Mouse (Mus musculus): ENCODE measurements at regions not wholly inside any gene's neighbourhood (a gene's known extent, or its start where the extent isn't known, plus 50 kb on each side); places are given as distances from the start of the nearest gene placed in this dataset.

DNA sequence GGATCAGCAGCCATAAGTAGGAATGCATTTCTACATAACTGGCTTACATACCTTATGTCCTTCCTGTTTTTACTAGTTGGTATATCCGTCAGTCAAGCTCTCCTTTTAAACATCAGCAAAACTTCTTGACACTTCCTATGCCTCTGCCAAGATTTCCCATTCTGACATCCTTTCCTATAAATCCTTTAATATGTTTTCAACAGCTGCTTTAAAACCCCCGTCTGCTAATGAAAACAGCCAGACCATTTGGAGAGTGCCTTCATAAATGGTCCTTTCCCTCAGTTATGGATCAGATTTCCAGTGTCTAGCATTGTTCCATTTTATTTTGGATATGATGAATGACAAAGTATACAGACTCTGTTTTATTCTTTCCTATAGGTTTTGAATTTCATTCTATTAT, 270.7 kb upstream of the Rgmb start:
- no peak for DNase-seq

DNA sequence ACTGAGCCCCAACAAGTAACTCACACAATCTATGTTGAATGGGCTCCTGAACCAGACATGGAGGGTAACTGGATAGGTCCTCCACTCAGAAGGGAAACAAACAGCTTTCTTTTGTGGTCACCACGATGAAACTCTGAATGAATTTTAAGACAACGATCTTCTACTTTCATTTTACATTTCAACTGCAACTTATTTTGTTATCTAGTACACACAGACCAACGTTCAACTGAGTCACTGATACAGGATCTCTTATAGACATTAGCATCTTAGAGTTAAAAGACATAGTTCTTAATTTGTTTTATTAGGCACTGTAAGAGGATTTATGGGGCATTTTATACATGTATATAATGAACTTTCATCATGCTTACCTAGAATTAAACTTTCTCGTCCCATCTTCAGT, 262.1 kb upstream of the Rgmb start:
- DNase-seq = no peak

- no peak for DNase-seq
Observed at GRCm38 (mm10) chr17:16089619-16090280, 258.9 kb upstream of the Rgmb start.

DNA sequence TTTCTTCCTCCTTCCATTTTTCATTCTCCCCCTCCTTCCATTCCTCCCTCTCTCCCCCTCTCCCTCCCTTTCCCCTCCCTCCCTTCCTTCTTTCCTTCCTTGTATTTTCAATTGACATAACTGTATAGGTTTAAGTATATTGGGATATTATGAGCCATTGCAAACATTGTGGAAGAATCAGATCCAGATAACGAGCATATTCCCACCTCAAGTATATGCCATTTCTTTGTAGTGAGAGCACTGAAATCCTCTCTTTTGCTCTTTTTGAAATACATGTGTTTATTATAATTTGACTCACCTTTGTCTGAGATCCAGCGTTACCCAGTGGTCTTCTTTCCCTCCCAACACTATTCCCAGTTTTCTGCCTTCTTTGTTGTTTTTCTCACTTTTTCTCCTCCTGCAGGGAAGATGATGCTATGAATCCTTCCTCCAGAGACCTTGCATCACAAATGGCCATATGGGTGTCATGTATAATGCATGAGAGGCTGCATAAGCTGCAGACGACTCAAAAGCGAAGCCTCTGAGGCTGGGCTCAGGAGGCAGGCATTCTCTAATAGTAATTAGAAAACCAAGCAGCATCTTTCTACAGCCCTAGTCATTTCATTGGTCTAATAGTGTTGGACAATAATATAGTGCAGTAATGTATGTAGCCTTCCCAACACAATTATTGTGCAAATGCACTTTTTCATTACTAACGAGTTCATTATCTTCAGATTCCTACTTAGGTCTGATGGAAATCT, 258.2 kb upstream of the Rgmb start:
- no peak for DNase-seq

DNA sequence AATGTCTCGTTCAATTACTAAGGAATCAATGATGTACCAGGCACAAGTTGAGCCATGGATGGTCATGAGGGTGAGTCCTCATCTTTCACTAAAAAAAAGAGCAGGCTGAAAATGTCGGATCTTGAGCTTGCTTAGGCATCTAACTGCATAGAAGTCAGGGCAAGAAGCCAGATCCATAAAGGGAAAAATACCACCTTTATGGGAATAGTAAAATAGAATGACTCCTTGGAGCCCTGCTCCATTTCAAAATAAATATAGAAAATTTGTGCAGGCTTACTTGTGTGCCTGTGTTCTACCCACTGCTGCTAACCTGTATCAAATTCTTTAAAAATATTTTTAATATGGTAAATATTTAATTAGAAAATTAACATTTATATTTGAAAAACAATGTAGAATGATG, 256.2 kb upstream of the Rgmb start:
- no peak for DNase-seq

GRCm38 (mm10) chr17:16082842-16083241, 252.0 kb upstream of the Rgmb start:
- DNase-seq = no peak

DNA sequence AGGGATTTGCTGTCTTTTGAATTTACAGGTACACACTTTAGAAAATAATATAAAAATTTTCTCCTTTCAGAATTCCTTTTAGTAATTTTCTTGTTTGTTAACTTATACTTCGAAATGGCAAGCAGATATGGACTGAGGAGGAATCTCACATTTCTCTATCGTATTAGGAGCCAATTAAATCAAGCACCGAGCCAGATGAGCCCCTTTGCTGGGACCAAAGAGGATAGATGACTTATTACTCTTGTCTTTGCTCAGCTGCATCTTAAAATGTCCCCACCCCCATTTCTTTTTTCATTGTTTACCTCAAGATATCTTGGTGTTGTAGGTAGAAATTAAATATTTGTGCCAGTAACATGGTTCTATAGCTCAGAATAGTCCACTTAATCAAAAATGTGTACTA, 247.7 kb upstream of the Rgmb start:
- no peak for DNase-seq

DNA sequence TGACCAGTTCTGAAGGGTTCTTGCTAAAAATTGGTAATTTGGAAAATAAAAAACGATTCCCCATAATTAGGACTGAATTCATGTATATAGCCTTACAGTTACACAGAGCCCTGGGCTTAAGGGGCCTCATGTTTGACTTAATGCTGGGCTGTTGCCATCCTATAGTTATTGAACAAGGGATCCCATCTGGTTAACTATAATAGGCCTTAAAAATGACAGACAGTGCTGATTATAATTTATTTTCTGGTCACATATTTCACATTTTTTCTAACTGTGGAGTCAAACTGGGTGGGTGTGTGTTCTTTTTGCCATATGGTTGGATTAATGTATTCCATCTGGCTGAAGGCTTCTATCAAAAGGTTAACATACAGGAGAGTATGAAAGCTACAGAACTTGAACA, 238.5 kb upstream of the Rgmb start:
- DNase-seq = no peak

DNA sequence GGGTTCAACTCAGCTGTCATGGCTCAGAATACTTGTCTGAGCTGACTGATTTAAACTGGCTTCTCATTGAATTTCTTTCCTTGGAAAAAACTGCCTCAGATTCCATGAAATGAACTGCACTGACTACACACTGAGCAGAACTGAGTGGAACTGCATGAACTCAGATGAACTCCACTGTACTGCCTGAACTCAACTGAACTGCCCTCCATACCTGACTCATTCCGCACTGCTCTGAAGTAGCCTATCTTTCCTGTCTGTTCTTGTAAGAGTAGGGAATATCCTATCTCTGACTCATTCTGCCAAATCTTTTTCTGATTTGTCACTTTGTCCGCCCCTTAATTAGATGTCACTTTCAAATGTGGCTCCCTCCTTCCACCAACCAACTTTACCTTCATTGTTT, 237.0 kb upstream of the Rgmb start:
- no peak for DNase-seq

DNA sequence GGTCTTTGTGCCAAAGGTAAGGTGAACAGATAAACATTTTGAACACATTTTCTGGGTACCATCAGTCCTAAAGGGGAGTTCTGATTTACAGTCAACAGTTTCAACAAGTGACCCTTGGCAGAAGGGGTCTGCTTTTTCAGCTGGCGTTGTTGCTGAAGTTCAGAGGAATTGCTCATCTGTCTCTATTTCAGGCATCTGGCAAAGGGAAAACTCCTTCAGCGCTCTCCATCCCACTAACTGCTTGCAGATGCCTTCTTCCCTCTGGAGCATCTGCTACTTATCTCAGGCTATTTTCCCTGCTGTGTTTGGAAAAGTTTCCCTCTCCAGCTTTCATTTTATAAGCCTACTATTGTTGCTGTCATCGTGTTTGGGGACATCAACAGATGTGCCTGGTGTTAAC, 223.6 kb upstream of the Rgmb start:
- DNase-seq = peak; percentile 15 to 29

DNA sequence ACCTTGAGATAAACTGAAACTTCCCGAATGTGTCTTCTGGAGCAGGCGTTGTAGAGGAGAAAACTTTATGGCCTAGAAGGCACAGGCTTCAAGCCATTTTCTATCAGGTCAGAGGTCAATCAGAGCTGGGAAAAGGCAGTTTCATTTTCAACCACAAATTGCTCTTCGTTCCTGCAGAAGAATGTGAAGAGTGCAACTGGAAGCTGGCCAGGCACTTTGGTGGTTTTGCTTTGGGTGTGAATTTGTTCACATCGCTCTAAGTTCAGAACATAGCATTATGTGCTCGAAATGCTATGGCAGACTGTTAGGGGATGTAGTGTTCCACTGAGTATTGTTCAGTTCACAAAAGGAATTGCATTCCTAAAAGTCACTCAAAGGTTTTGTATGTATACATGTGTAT, 220.9 kb upstream of the Rgmb start:
- peak; percentile 50 to 63 for DNase-seq

DNA sequence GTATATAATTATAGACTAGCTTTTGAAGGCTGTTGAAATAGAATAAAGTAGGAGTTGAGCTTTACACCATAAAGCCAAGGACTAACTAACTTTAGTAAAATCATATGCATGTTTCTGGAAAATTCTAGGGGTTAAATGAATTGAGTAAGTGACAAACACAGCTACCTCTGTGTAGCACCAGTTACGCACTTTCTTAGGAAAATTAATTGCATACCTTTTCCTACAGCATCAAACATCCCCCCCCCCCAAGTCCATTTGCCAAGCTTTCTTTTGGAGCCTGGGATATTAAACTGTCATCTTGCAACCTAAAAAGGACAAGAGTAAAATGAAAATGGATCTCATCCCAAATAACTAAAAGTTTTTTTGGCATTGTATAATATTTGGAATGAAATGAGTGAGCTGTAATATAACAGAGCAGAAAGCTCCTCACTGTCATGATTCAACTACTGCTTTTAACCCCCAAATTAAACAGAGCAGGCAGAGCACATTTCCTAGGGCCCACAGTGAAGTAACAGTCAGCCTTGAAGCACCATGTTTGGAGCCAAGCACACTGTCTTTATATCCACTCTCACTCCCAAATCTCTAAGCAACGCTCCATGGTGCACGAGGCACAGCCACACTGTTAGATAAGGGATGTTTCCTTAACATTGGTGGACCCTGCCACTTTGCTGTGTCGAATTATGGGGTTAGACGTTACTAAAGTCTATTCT, 210.9 kb upstream of the Rgmb start:
- no peak for DNase-seq

- no peak for DNase-seq
Observed at GRCm38 (mm10) chr17:16027989-16028388, 197.2 kb upstream of the Rgmb start.

GRCm38 (mm10) chr17:16004871-16005575, 174.2 kb upstream of the Rgmb start:
- peak; percentile 22 to 29 for DNase-seq

DNA sequence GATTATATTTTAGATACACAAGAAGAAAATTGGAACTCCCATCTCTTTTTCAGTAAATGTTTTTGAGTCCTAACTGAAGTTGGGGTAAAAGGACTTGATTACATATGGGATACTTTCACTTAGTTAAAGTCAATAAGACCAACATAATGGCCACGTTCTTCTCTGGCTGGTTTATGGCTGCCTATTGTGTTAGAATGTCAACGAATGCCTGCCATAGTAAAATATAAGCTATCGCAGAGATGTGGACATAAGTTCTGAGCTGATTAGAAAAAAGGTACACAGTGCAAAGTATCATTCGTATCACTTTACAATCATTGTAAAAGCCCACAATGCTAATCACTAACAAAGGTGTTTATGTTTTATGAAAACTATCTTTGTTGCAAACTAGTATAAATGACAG, 173.2 kb upstream of the Rgmb start:
- no peak for DNase-seq

GRCm38 (mm10) chr17:15998771-15999170, 167.9 kb upstream of the Rgmb start:
- DNase-seq = no peak

- no peak for DNase-seq
Observed at GRCm38 (mm10) chr17:15997289-15997688, 166.4 kb upstream of the Rgmb start.

DNA sequence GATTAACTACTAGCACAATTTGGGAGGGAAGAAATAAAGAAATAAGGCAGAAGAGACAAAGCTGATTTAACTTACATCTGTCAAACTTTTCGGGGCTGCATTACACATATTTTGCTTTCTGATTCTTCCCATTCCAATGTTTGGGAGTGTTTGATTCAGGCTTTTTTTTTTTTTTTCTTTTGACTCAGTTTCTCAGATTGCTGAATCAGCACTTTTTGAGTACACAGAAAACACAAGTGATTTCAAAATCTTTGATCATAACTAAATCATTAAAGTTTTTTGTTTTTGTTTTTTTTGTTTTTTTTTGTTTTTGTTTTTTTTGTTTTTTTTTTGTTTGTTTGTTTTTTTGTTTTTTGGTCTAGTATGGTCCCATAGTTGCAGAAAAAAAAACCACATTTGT, 164.7 kb upstream of the Rgmb start:
- no peak for DNase-seq

DNA sequence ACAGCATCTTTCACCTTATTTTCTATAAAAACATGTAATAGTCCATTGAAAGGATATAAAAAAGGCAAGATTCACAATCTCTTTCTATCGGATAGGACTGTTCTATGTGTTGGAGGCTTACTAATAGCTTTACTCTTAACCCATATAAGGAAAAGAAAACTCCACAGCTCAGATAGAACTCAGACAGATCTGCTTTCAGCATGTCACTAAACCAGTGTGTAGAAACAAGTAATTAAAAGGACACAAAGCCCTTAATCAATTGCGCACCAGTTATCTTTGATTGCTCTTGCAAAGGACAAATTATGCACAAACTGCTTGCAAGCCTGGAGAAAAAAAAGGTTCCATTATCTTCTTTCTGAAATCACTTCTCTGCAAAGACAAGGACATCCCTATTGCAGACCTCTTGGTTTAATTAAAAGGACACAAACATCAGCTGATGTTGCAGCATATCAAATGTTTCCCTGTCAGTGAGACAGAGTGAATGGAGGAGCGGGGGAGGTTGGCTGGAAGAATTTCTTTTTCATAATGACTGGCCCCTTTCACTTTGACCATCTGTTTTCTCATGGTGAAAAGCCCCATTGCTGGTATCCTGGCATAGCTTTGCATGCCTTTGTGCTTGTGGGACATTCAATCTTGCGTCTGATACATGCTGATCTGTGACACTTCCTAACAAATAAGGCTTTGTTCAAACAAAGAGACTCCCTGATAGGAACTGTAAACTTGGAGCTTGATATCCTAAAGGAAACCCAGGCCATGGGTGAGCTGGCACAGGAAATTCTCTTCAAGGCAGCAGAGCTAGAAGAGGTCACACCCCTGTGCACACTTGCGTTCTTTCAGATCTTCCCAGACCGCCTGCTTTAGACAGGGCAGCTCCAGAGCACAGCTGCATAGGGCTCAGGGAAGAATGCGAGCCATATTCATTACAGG, 162.8 kb upstream of the Rgmb start:
- peak; percentile 33 to 53 for DNase-seq

DNA sequence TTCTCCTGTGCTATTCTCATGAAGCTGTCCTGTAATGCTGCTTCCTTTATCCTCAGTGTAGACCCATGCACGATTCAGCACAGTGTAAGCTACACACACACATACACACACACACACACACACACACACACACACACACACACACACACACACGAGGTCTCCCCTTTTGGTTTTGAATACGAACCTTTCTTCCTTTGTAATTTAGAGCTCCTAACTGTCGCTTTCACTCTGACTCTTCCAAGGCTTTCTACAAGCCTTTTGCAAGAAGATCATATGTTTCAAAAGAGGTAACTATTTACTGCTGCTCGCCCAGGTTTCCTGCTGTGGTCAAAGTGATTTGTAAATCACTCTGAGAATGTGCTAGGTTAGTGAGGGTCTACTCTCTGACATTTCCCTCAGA, 161.1 kb upstream of the Rgmb start:
- DNase-seq = no peak

- DNase-seq = no peak
Observed at GRCm38 (mm10) chr17:15990303-15990702, 159.5 kb upstream of the Rgmb start.

GRCm38 (mm10) chr17:15981558-15981957, 150.7 kb upstream of the Rgmb start:
- no peak for DNase-seq
